Mouse (Mus musculus): ENCODE measurements at regions not wholly inside any gene's neighbourhood (a gene's known extent, or its start where the extent isn't known, plus 50 kb on each side); places are given as distances from the start of the nearest gene placed in this dataset.

- peak; percentile 65 to 66 for DNase-seq
Observed at GRCm38 (mm10) chr14:100607109-100607508, 322.6 kb upstream of the Klf12 start.

- DNase-seq, result peak in 1 of 2 experiments; percentile 7
Observed at GRCm38 (mm10) chr14:100600886-100601451, 316.5 kb upstream of the Klf12 start.

- no peak for DNase-seq
Observed at GRCm38 (mm10) chr14:100570026-100570425, 285.5 kb upstream of the Klf12 start.

GRCm38 (mm10) chr14:100561884-100562283, 277.4 kb upstream of the Klf12 start:
- no peak for DNase-seq

GRCm38 (mm10) chr14:100558378-100558777, 273.9 kb upstream of the Klf12 start:
- DNase-seq, result peak; percentile 70 to 74

- DNase-seq, result peak; percentile 26 to 56
Observed at GRCm38 (mm10) chr14:100552466-100552865, 268.0 kb upstream of the Klf12 start.

GRCm38 (mm10) chr14:100550266-100550665, 265.8 kb upstream of the Klf12 start:
- no peak for DNase-seq

GRCm38 (mm10) chr14:100530217-100530616, 245.7 kb upstream of the Klf12 start:
- DNase-seq, result no peak

- no peak for DNase-seq
Observed at GRCm38 (mm10) chr14:100529758-100530157, 245.3 kb upstream of the Klf12 start.

- DNase-seq, result no peak
Observed at GRCm38 (mm10) chr14:100509396-100509795, 224.9 kb upstream of the Klf12 start.

- DNase-seq, result no peak
Observed at GRCm38 (mm10) chr14:100508087-100508486, 223.6 kb upstream of the Klf12 start.

GRCm38 (mm10) chr14:100507616-100508015, 223.1 kb upstream of the Klf12 start:
- DNase-seq, result no peak

GRCm38 (mm10) chr14:100488837-100489236, 204.4 kb upstream of the Klf12 start:
- DNase-seq, result no peak

- peak in 1 of 2 experiments; percentile 24 for DNase-seq
Observed at GRCm38 (mm10) chr14:100485489-100485888, 201.0 kb upstream of the Klf12 start.

GRCm38 (mm10) chr14:100484101-100484500, 199.6 kb upstream of the Klf12 start:
- DNase-seq, result no peak

- DNase-seq, result no peak
Observed at GRCm38 (mm10) chr14:100477595-100478380, 193.3 kb upstream of the Klf12 start.

GRCm38 (mm10) chr14:100468311-100468710, 183.8 kb upstream of the Klf12 start:
- DNase-seq, result no peak

- no peak for DNase-seq
Observed at GRCm38 (mm10) chr14:100462321-100462720, 177.8 kb upstream of the Klf12 start.

- peak; percentile 73 to 79 for DNase-seq
Observed at GRCm38 (mm10) chr14:100461141-100462043, 176.9 kb upstream of the Klf12 start.

GRCm38 (mm10) chr14:100459601-100460290, 175.3 kb upstream of the Klf12 start:
- DNase-seq, result no peak

GRCm38 (mm10) chr14:100458727-100459447, 174.4 kb upstream of the Klf12 start:
- peak; percentile 27 to 33 for DNase-seq

Measured in heart, adult 18-20 months (tissue).